Comparison of ENCODE assay signal across 11 mouse cellular contexts in genomic region chr10:42581694-42582565, GRCm38 (mm10). TPM values are rescaled to one million over a fixed set of nuclear protein-coding genes. Genes with fewer than 3 reads are reported as not detected.
DNase-seq lines count a peak whose midpoint lies in the region; ATAC-seq and TF ChIP-seq lines count a peak whose summit lies in the region.
"Had no signal": no experiment of that assay in that cellular context is flagged by ENCODE, and none has a peak within 500 bp of the region (broad histone marks: within the 10 kb centered on the region; RNA-seq: fewer than 3 reads in every experiment).

No protein-coding gene starts in this region.

- intact Hi-C loops in left cerebral cortex, postnatal 10 days (cut with DNase I) = loop anchor here (2.0 to 5.0 kb wide), 2 partner anchors 53 to 165 kb away; no protein-coding TSS in a partner anchor

- no peak for DNase-seq in heart, postnatal 4 days
- peak; percentile 66 for DNase-seq in embryo, embryonic 9.5 days (ENCODE audit: extremely low spot score)
- DNase-seq in thymus, adult 18-20 months = no peak
- DNase-seq in frontal cortex, postnatal 25 days (ENCODE audit: low spot score in 2 of 2) = no peak
- no peak for DNase-seq in left cerebral cortex, postnatal 10 days (ENCODE audit: extremely low spot score in 1 of 2, low spot score in 2 of 2)
- DNase-seq: cerebellum, adult 11-12 months had no signal

- H3K4me1 ChIP-seq in heart, embryonic 16.5 days (ENCODE audit: control insufficient read depth, insufficient read depth, low read length) = peaks cover 19% of the 10 kb centered on the region; the same call in 1 of the 2 replicates
- H3K4me1 ChIP-seq in E14TG2a.4 (replicated peaks; ENCODE audit: low read depth, low read length) = peaks cover 77% of the 10 kb centered on the region
- peaks cover 2% of the 10 kb centered on the region; the same call in 1 of the 2 replicates for H3K4me1 ChIP-seq in hindbrain, embryonic 16.5 days (ENCODE audit: control insufficient read depth, insufficient read depth, low read depth, low read length)

- H3K9ac ChIP-seq in heart, embryonic 16.5 days (ENCODE audit: low read length) = no peak overlapping the region
- H3K9ac ChIP-seq in hindbrain, embryonic 16.5 days (ENCODE audit: low read depth, low read length) = no peak overlapping the region

- peaks cover 83% of the 10 kb centered on the region for H3K27me3 ChIP-seq in heart, embryonic 16.5 days (ENCODE audit: control insufficient read depth, insufficient read depth, low read length)
- H3K27me3 ChIP-seq in E14TG2a.4 (ENCODE audit: insufficient read depth, low read length) = peaks cover 99% of the 10 kb centered on the region
- peaks cover 51% of the 10 kb centered on the region for H3K27me3 ChIP-seq in hindbrain, embryonic 16.5 days (replicated peaks; ENCODE audit: control insufficient read depth, insufficient read depth, low read length)
- H3K27me3 ChIP-seq: CH12.LX had no signal

- H3K4me2 ChIP-seq in heart, embryonic 16.5 days (ENCODE audit: low read depth, low read length) = peak overlapping the region; percentile 14; the same call in 1 of the 2 replicates
- H3K4me2 ChIP-seq in hindbrain, embryonic 16.5 days (ENCODE audit: low read length) = peak overlapping the region; percentile 27; the same call in 1 of the 2 replicates

- ATAC-seq in heart, embryonic 16.5 days (replicated peaks; ENCODE audit: extremely low read depth, insufficient read depth, low FRiP score) = no peak; the same call in 1 of the 2 replicates
- no peak for ATAC-seq in hindbrain, embryonic 16.5 days

- H3K27ac ChIP-seq in heart, embryonic 16.5 days (ENCODE audit: low read length) = no peak overlapping the region
- no peak overlapping the region for H3K27ac ChIP-seq in hindbrain, embryonic 16.5 days (ENCODE audit: low read depth, low read length)

- H3K9me3 ChIP-seq in heart, embryonic 16.5 days (replicated peaks; ENCODE audit: control insufficient read depth, low read length) = no peaks in the 10 kb centered on the region
- no peaks in the 10 kb centered on the region for H3K9me3 ChIP-seq in E14TG2a.4 (ENCODE audit: low read length)
- no peaks in the 10 kb centered on the region for H3K9me3 ChIP-seq in hindbrain, embryonic 16.5 days (ENCODE audit: control insufficient read depth, low read length)

- H3K4me3 ChIP-seq in heart, embryonic 16.5 days (ENCODE audit: low read length) = no peak overlapping the region; the same call in 1 of the 2 replicates
- peak overlapping the region; percentile 66 for H3K4me3 ChIP-seq in E14TG2a.4 (replicated peaks; ENCODE audit: low read length)
- H3K4me3 ChIP-seq in hindbrain, embryonic 16.5 days (ENCODE audit: low read length) = peak overlapping the region; percentile 7; the same call in 1 of the 2 replicates

- no peak for TF ChIP-seq CTCF in E14TG2a.4 (conservative IDR thresholded peaks at IDR 0.05; ENCODE audit: low read length)

- no peaks in the 10 kb centered on the region for H3K36me3 ChIP-seq in heart, embryonic 16.5 days (ENCODE audit: control insufficient read depth, insufficient read depth)
- H3K36me3 ChIP-seq in E14TG2a.4 (ENCODE audit: insufficient read depth, low read length) = no peaks in the 10 kb centered on the region
- no peaks in the 10 kb centered on the region for H3K36me3 ChIP-seq in hindbrain, embryonic 16.5 days (ENCODE audit: control insufficient read depth, insufficient read depth, low read length)

- WGBS in heart, embryonic 16.5 days = 3% methylated on average over 44 of the region's 45 CpGs
- WGBS in hindbrain, embryonic 16.5 days = 1% methylated on average over 42 of the region's 45 CpGs

RNA-seq across cellular contexts. Expression of gene Nr2e1, which starts 1.5 kb away (rescaled TPM):
- not detected in 2 replicates for polyA plus RNA-seq in heart, embryonic 16.5 days (2015; fragmentation: Nextera tagmentation; extraction: Ambion mirVana)
- not detected for total RNA-seq in heart, postnatal 4 days (2021)
- polyA plus RNA-seq in hindbrain, embryonic 16.5 days (2015; fragmentation: Nextera tagmentation; extraction: Ambion mirVana) = 0.13 and 0.99 TPM in 2 replicates
- 10 to 100 TPM in 1 of 2 experiments, 1 to 10 TPM in 1; 9.4 to 12.8 TPM for total RNA-seq in left cerebral cortex, postnatal 10 days (2021)
- total RNA-seq: CH12.LX had no signal
- polyA plus RNA-seq: spleen, adult 2 months had no signal

RNA-seq across cellular contexts. Expression of gene Ostm1, which starts 1.7 kb away (rescaled TPM):
- polyA plus RNA-seq in heart, embryonic 16.5 days (2015; fragmentation: Nextera tagmentation; extraction: Ambion mirVana) = 17.6 and 24.0 TPM in 2 replicates
- total RNA-seq in heart, postnatal 4 days (2021) = 10 to 100 TPM; 18.2 to 19.9 TPM
- 36.4 and 38.4 TPM in 2 replicates for polyA plus RNA-seq in hindbrain, embryonic 16.5 days (2015; fragmentation: Nextera tagmentation; extraction: Ambion mirVana)
- 10 to 100 TPM; 40.9 to 42.1 TPM for total RNA-seq in left cerebral cortex, postnatal 10 days (2021)

Comparison
In these comparisons a context has a peak if more than half of its experiments do, and no peak if none do; other contexts are left out.
1. RNA of gene Nr2e1, which starts 1.5 kb away (total RNA-seq): 9.4 to 12.8 TPM in left cerebral cortex, postnatal 10 days; not detected in heart, postnatal 4 days; every median in the first group is over 10 times any median in the second.